Mouse (Mus musculus) heart, embryonic 13.5 days (tissue): ENCODE measurements around the gene Alas2. TPM values are rescaled to one million over a fixed set of nuclear protein-coding genes. Genes with fewer than 3 reads are reported as not detected.

ENCODE experiments used
- ATAC-seq: fragments of 200-750 bp; cut with Nextera tagmentation; 2 replicates; pipeline ENCODE4 v1.8.0; 2017; ENCODE audit warnings: moderate TSS enrichment; ENCODE audit not compliant: insufficient number of reproducible peaks, low FRiP score, low TSS enrichment; ENCODE audit errors: extremely low read depth
- H3K27ac ChIP-seq: fragments of 300-500 bp; sonication (generic); replicated peaks from 2 replicates; pipeline ENCODE4 v1.5.1; 2015; ENCODE audit warnings: moderate library complexity, mild to moderate bottlenecking, inconsistent platforms
- H3K27me3 ChIP-seq: fragments of 300-500 bp; sonication (generic); replicated peaks from 2 replicates; pipeline ENCODE4 v1.6.1; 2015; ENCODE audit warnings: mild to moderate bottlenecking, inconsistent platforms
- H3K36me3 ChIP-seq: fragments of 300-500 bp; sonication (generic); 2 replicates; pipeline ENCODE4 v1.6.1; 2015; ENCODE audit warnings: mild to moderate bottlenecking, inconsistent platforms
- H3K4me1 ChIP-seq: fragments of 300-500 bp; sonication (generic); 2 replicates; pipeline ENCODE4 v1.6.1; 2015; ENCODE audit warnings: inconsistent platforms
- H3K4me2 ChIP-seq: fragments of 300-500 bp; sonication (generic); 2 replicates; pipeline ENCODE4 v1.6.1; 2015; ENCODE audit warnings: inconsistent platforms, mild to moderate bottlenecking, moderate library complexity
- H3K4me3 ChIP-seq: fragments of 300-500 bp; sonication (generic); 2 replicates; pipeline ENCODE4 v1.5.1; 2015; ENCODE audit warnings: moderate library complexity, mild to moderate bottlenecking, inconsistent platforms
- H3K9ac ChIP-seq: fragments of 300-500 bp; sonication (generic); 2 replicates; pipeline ENCODE4 v1.6.1; 2015; ENCODE audit warnings: inconsistent platforms, mild to moderate bottlenecking, moderate library complexity
- H3K9me3 ChIP-seq: fragments of 300-500 bp; sonication (generic); 2 replicates; pipeline ENCODE4 v1.6.1; 2016; ENCODE audit warnings: inconsistent platforms
- WGBS: fragments of 180-500 bp; shearing (Covaris S2); methylation state at CpG from one replicate; pipeline ENCODE4 v1.1.7; 2015; ENCODE audit warnings: mixed read lengths; 5-methylcytosine and 5-hydroxymethylcytosine counted together
- polyA plus RNA-seq: library from polyadenylated mRNA; unstranded; fragments of >200 nt; fragmentation: Nextera tagmentation; extraction: Ambion mirVana; gene quantifications from 2 replicates; pipeline ENCODE4 v1.2.1, GENCODE M21; 2015

Alas2 gene
- polyA plus RNA-seq: 180 and 307 TPM in 2 replicates

DNA sequence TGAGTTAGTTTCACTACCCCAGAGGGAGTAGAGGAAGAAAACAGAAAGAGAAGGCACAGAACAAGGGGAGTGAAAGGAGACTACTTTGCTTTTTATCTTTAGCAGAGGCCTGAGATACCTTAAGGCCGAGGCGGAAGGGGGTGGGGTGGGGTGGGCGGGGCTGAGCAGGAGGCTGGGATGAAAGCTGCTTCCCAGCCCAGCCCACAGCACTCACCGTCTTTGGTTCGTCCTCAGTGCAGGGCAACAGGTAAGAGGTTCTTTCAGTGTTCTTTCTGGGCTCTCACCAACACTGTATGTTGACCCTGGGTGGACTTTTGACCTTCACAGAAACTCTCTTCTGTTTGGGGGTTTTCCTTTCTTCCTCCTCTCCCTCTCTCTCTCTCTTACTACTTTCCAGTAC, at the start of gene Alas2:
Gene Alas2 (plus strand): TSS at position 137 of the 400 bp plus-strand sequence.
- no peak within 1 kb of the TSS; the same call in 1 of the 2 replicates for H3K27ac ChIP-seq
- 33% methylated on average over 5 of the region's 5 CpGs for WGBS
- H3K9ac ChIP-seq: no peak within 1 kb of the TSS
- H3K36me3 ChIP-seq: peaks cover 13% of the 10 kb centered on the region
- H3K4me2 ChIP-seq: peak within 1 kb of the TSS; percentile 16; the same call in 1 of the 2 replicates
- no peaks in the 10 kb centered on the region for H3K27me3 ChIP-seq
- no peak for ATAC-seq
- H3K4me3 ChIP-seq: peak within 1 kb of the TSS; percentile 16; the same call in 1 of the 2 replicates
- H3K4me1 ChIP-seq: no peaks in the 10 kb centered on the region
- H3K9me3 ChIP-seq: no peaks in the 10 kb centered on the region

DNA sequence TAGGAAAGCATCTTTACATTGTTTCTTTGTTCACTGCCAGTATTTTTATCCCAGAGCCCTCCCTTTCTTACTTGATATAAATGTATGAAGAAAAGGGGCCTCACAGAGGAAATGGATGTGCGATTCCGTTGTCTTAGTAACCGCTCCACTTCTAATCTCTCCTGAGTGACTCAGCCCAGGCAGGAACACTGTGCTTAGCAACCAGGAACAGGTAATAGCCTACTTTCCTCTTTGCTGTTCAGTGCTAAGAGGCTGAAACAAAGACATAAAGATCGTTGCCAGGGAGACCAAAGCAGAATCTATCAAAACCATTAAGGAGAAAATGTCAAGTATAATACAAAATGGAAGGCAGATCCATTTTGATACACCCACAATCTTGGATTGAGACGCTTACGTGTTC, 38.5 kb upstream of the Alas2 start:
- Histone ChIP-seq H3K4me3 (no peak overlapping the region), H3K36me3 (peaks cover 2% of the 10 kb centered on the region; the same call in 1 of the 2 replicates), H3K9me3 (no peaks in the 10 kb centered on the region), H3K27ac (no peak overlapping the region), H3K27me3 (no peaks in the 10 kb centered on the region), H3K4me1 (no peaks in the 10 kb centered on the region; the same call in 1 of the 2 replicates), H3K9ac (no peak overlapping the region), H3K4me2 (no peak overlapping the region)
- 74% methylated on average over 6 of the region's 6 CpGs for WGBS
- no peak for ATAC-seq

DNA sequence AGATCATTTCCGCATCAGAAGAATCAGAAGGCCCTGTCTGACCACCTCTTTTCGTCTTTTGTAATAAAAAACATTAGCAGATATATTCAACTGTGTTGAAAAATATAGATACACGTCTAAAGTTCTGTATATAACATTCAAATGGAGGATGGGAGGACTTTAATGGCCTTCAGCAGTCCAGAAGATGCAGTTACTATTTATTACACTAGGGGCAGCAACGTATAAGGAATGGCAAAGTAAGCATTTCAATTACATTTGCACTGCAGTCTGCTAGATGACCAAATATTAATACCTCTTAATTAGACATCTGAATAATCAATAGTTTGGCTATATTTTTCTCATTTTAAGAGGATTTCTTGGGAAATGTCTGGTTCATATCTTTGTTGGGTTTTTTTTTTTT, 36.5 kb upstream of the Alas2 start:
- H3K27me3 ChIP-seq: no peaks in the 10 kb centered on the region
- H3K27ac ChIP-seq: no peak overlapping the region
- peaks cover 2% of the 10 kb centered on the region; the same call in 1 of the 2 replicates for H3K36me3 ChIP-seq
- 41% methylated on average over 4 of the region's 4 CpGs for WGBS
- no peak overlapping the region for H3K4me2 ChIP-seq
- H3K9me3 ChIP-seq: no peaks in the 10 kb centered on the region
- no peaks in the 10 kb centered on the region; the same call in 1 of the 2 replicates for H3K4me1 ChIP-seq
- no peak overlapping the region for H3K4me3 ChIP-seq
- no peak for ATAC-seq
- no peak overlapping the region for H3K9ac ChIP-seq

DNA sequence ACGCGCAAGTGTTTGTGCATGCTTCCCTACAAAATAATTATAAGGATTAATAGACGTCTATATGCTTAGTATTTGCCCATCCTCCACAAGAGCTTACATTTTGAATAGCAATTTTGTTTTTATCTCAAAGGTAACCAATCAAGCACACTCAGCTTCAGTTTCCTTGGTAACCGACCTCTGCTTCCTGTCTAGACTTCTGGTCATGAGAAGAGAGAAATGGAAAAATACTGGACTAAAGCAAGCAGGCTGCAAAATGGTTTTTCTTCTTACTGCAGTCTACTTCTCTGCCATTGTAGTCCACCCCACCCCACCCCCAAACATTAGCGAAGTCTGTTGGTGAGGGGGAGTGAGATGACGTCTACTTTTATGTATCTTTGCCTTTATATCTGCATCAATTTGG, 35.9 kb upstream of the Alas2 start:
- no peak for ATAC-seq
- WGBS: 57% methylated on average over 6 of the region's 6 CpGs
- H3K4me3 ChIP-seq: no peak overlapping the region
- peaks cover 2% of the 10 kb centered on the region; the same call in 1 of the 2 replicates for H3K36me3 ChIP-seq
- no peaks in the 10 kb centered on the region for H3K9me3 ChIP-seq
- no peak overlapping the region for H3K9ac ChIP-seq
- H3K4me1 ChIP-seq: no peaks in the 10 kb centered on the region; the same call in 1 of the 2 replicates
- no peak overlapping the region for H3K4me2 ChIP-seq
- peak overlapping the region; percentile 50 for H3K27ac ChIP-seq
- H3K27me3 ChIP-seq: no peaks in the 10 kb centered on the region

DNA sequence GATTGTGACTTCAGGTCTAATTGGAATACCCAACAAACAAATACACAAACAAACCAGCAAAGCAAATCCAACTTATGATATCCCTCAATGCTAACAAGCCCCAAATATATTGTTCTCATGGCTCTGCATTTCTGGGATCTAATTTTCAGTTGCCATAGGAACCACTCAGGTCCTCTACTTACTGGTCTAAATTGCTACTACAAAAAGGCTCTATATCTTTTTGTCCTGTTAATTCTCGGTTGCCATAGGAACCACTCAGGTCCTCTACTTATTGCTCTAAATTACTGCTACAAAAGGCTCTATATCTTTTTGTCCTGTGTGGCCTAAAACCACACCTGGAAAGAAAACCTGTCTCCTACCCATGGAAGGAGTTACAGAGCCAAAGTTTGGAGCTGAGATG, 33.0 kb upstream of the Alas2 start:
- ATAC-seq: no peak
- no peaks in the 10 kb centered on the region; the same call in 1 of the 2 replicates for H3K4me1 ChIP-seq
- H3K9ac ChIP-seq: no peak overlapping the region

DNA sequence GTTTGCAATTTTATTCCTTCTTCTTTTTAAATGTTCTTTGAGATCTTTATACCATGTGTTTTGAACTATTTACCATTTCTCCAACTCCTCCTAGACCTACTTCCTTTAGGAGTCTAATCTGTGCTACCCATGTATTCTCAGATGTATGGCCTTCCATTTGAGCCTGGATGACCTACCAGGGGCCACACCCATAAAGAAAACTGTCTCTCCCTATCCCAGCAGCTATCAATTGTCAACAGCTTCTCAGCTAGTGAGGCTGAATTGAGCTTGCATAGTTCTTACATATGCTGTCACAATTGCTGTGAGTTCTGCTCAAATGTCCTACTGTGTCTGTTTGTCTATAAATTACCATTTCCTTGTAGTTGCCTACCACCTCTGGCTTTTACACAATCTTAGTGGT, 31.2 kb upstream of the Alas2 start:
- Histone ChIP-seq H3K4me3 (no peak overlapping the region), H3K27ac (no peak overlapping the region), H3K27me3 (no peaks in the 10 kb centered on the region), H3K4me1 (no peaks in the 10 kb centered on the region), H3K9ac (no peak overlapping the region), H3K36me3 (no peaks in the 10 kb centered on the region), H3K4me2 (no peak overlapping the region), H3K9me3 (no peaks in the 10 kb centered on the region)
- ATAC-seq: no peak

More for the DNA sequence above, 33.0 kb upstream of the Alas2 start:
- H3K27me3 ChIP-seq: no peaks in the 10 kb centered on the region
- no peak overlapping the region for H3K4me3 ChIP-seq
- no peak overlapping the region for H3K4me2 ChIP-seq
- no peaks in the 10 kb centered on the region for H3K36me3 ChIP-seq
- 81% methylated on average over 1 of the region's 1 CpGs for WGBS
- no peaks in the 10 kb centered on the region for H3K9me3 ChIP-seq
- H3K27ac ChIP-seq: no peak overlapping the region

DNA sequence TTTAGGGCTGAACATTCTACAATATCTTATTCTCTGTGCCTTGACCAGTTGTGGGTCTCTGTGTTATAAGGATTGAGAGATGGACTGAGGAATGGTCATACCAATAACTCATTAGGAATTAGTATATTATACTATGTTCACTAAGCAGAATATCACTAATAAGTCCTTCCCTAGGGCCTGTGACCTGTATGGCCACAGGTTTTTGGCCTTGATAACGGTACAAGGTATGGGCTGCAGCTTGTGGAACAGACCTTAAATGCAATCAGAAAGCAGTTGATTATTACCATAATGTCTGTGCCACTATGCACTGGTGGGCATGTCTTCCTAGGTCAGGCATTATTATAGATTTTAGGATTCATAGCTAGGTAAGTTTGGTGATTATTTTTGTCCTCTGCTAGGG, 30.7 kb upstream of the Alas2 start:
- Histone ChIP-seq H3K4me2 (no peak overlapping the region), H3K4me3 (no peak overlapping the region), H3K36me3 (0 out of 2 replicates have a peak, but pooled peaks cover 1% of the 10 kb centered on the region), H3K27ac (no peak overlapping the region), H3K9ac (no peak overlapping the region), H3K9me3 (no peaks in the 10 kb centered on the region), H3K4me1 (no peaks in the 10 kb centered on the region), H3K27me3 (no peaks in the 10 kb centered on the region)
- WGBS: 79% methylated on average over 1 of the region's 1 CpGs
- no peak for ATAC-seq

DNA sequence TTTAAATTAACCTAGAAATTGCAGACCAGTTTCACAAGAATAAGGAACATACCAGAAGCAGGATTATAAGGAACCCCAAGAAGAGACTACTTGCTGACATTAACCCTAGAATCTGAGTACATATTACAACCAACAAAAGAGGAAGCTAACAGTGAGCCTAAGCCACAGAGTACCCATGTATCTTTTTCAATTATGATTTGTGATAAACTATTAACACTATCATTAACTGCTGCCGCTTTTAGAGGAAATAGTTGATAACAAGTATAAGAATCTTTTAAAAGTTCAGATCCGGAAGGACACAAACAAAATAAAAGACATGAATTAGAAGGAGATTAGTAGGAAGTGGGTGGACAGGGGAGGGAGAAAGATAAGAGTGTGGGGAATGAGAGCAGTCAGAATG, 7.1 kb upstream of the Alas2 start:
- Histone ChIP-seq H3K9ac (no peak overlapping the region), H3K27ac (no peak overlapping the region), H3K36me3 (peaks cover 5% of the 10 kb centered on the region), H3K27me3 (no peaks in the 10 kb centered on the region), H3K9me3 (no peaks in the 10 kb centered on the region), H3K4me2 (no peak overlapping the region), H3K4me1 (no peaks in the 10 kb centered on the region), H3K4me3 (no peak overlapping the region)
- WGBS: 64% methylated on average over 2 of the region's 2 CpGs
- no peak for ATAC-seq

DNA sequence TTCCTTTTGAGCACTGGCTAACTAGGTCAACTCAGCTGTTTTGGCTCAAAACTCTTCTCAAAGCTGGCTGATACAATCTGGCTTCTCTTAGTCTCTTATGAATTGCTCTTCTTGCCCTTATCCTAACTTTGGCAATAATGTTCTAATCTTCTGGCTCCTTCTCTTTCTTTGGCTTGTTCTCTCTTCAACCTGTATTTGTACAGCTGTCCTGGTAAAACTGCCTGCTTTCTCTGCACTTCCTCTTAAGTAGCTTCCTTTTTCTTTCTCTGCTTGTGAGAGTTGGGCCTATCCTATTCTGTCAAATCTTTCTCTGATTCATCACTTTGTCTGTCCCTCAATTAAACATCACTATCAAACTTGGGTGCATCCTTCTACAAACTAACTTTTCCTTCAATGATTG, 5.5 kb upstream of the Alas2 start:
- H3K9ac ChIP-seq: no peak overlapping the region
- H3K4me3 ChIP-seq: no peak overlapping the region
- no peak overlapping the region for H3K27ac ChIP-seq
- no peaks in the 10 kb centered on the region for H3K4me1 ChIP-seq
- H3K27me3 ChIP-seq: no peaks in the 10 kb centered on the region
- no peak overlapping the region for H3K4me2 ChIP-seq
- no peaks in the 10 kb centered on the region for H3K9me3 ChIP-seq
- peaks cover 5% of the 10 kb centered on the region for H3K36me3 ChIP-seq
- ATAC-seq: no peak

DNA sequence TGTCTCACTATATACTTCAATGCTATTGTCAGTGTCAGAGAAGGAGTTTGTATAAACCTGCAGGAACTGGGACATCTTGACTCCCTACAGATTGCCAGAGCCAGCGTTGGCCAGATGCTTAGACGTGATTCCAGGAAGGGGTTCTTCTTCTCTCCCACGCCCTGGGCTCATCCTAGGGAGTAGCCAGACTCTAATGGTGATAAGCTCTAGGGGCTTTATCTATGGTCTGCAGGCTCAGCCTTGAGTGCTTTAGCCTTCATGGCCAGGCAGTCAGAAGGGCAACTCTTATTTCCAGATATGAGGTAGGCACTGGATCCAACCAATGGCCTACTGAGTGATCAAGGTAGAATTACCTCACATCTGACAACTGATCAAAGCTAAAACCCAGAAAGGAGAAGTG, 2.5 kb downstream of the Alas2 start:
- Histone ChIP-seq H3K4me1 (no peaks in the 10 kb centered on the region), H3K9me3 (no peaks in the 10 kb centered on the region), H3K4me3 (no peak overlapping the region), H3K27ac (no peak overlapping the region), H3K36me3 (peaks cover 11% of the 10 kb centered on the region), H3K4me2 (peak overlapping the region; percentile 36; the same call in 1 of the 2 replicates), H3K27me3 (no peaks in the 10 kb centered on the region), H3K9ac (no peak overlapping the region)
- peak; percentile 63 for ATAC-seq
- WGBS: 62% methylated on average over 3 of the region's 3 CpGs

DNA sequence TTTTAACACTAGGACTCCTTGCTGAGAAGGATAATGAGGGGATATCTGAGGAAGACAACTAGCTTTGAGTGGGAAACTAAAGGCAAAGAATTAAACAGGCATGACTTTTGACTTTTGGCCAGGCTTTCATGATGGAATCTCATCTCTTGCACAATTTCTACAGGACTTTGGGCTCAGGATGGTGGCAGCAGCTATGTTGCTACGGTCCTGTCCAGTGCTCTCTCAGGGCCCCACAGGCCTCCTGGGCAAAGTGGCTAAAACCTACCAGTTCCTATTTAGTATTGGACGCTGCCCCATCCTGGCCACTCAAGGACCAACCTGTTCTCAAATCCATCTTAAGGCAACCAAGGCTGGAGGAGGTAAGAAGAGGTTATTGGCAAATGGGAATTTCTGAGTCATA, 4.8 kb downstream of the Alas2 start:
- peaks cover 11% of the 10 kb centered on the region for H3K36me3 ChIP-seq
- no peak overlapping the region for H3K4me3 ChIP-seq
- no peaks in the 10 kb centered on the region for H3K9me3 ChIP-seq
- peak overlapping the region; percentile 36 for H3K4me2 ChIP-seq
- no peak overlapping the region for H3K9ac ChIP-seq
- H3K27ac ChIP-seq: no peak overlapping the region
- WGBS: 90% methylated on average over 2 of the region's 2 CpGs
- H3K27me3 ChIP-seq: no peaks in the 10 kb centered on the region
- no peak for ATAC-seq
- H3K4me1 ChIP-seq: no peaks in the 10 kb centered on the region

DNA sequence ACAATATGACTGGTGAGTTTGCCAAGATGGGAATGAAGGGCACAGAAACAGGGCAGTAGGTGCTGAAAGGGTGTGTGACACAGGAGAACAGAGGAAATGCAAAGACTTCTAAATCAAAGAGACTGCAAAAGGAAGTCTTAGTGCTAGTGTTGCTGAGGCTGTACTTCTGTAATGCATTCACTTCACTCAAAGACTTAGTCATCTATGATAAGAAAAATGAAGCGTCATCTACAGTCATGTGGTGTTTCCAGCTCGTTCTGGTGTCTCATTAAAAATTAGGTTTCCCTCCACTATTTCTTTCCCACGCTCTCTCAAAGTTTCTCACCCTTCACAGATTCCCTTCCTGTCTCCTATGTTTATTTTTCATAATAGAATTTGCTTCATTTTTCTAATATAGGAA, 6.9 kb downstream of the Alas2 start:
- H3K4me1 ChIP-seq: no peaks in the 10 kb centered on the region
- H3K36me3 ChIP-seq: peaks cover 11% of the 10 kb centered on the region
- H3K9me3 ChIP-seq: no peaks in the 10 kb centered on the region
- no peaks in the 10 kb centered on the region for H3K27me3 ChIP-seq
- no peak overlapping the region for H3K27ac ChIP-seq
- no peak overlapping the region for H3K4me3 ChIP-seq
- ATAC-seq: no peak; the same call in 1 of the 2 replicates
- no peak overlapping the region; the same call in 1 of the 2 replicates for H3K4me2 ChIP-seq
- no peak overlapping the region for H3K9ac ChIP-seq
- 76% methylated on average over 3 of the region's 3 CpGs for WGBS
